Mouse (Mus musculus): ENCODE data around the gene Zfp110.

DNA sequence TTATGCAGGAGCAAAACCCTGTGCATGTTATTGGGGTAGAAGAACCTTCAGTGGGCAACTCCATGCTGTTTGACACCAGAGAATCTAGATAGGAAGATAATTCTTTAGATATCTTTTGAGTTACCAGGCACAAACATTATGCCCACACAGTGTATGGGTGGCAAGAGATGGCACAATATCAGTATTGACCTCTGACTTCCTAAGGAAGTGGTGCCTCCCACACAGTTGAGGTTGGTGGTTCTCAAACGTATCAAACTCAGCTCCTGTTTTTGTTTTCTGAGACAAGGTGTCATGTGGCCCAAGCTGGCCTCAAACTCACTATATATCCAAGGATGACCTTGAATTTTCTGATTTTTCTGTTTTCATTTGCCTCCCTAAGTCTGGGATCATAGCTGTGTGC, 56.8 kb downstream of the Zfp110 start:
- TF ChIP-seq MAX (IDR thresholded peaks at IDR 0.05) (no peak), MYOD1 (IDR thresholded peaks at IDR 0.05; ENCODE audit: control insufficient read depth, insufficient read length, low read depth) (no peak), CTCF (IDR thresholded peaks at IDR 0.05; ENCODE audit: control insufficient read depth, insufficient read depth, insufficient read length) (no peak), USF1 (IDR thresholded peaks at IDR 0.05; ENCODE audit: low read depth) (no peak), CEBPB (IDR thresholded peaks at IDR 0.05; ENCODE audit: low read depth) (no peak), FOSL1 (IDR thresholded peaks at IDR 0.05; ENCODE audit: insufficient read depth, low read length, poor library complexity, severe bottlenecking) (no peak)

Data from C2C12 (cell line).